Mouse (Mus musculus): Measurements from ENCODE around the gene Slc48a1. TPM values are rescaled to one million over a fixed set of nuclear protein-coding genes. Genes with fewer than 3 reads are reported as not detected.

Gene Slc48a1
- total RNA-seq, 2 experiments from 2014 or later, result 62.7 to 94.4 TPM

- ATAC-seq (replicated peaks; ENCODE audit: poor library complexity), result no peak
These were observed 1.3 kb downstream of the Slc48a1 start for GRCm38 (mm10) chr15:97779576-97779975.

- peak; percentile 21 for ATAC-seq (replicated peaks; ENCODE audit: poor library complexity)
These were observed 2.3 kb downstream of the Slc48a1 start for GRCm38 (mm10) chr15:97780611-97781031.

GRCm38 (mm10) chr15:97781961-97782748 is 3.8 kb downstream of the Slc48a1 start:
- no peak for ATAC-seq (replicated peaks; ENCODE audit: poor library complexity)

- peak; percentile 45 for ATAC-seq (replicated peaks; ENCODE audit: poor library complexity)
These were observed 4.4 kb downstream of the Slc48a1 start for GRCm38 (mm10) chr15:97782749-97783105.

- peak; percentile 58 for ATAC-seq (replicated peaks; ENCODE audit: poor library complexity)
These were observed 5.8 kb downstream of the Slc48a1 start for GRCm38 (mm10) chr15:97784092-97784559.

GRCm38 (mm10) chr15:97784561-97785161 is 6.3 kb downstream of the Slc48a1 start:
- no peak for ATAC-seq (replicated peaks; ENCODE audit: poor library complexity)

- peak; percentile 49 for ATAC-seq (replicated peaks; ENCODE audit: poor library complexity)
These were observed 7.6 kb downstream of the Slc48a1 start for GRCm38 (mm10) chr15:97785731-97786411.

GRCm38 (mm10) chr15:97786412-97787112 is 8.2 kb downstream of the Slc48a1 start:
- ATAC-seq (replicated peaks; ENCODE audit: poor library complexity), result peak; percentile 16

GRCm38 (mm10) chr15:97787148-97787798 is 9.0 kb downstream of the Slc48a1 start:
- ATAC-seq (replicated peaks; ENCODE audit: poor library complexity), result no peak

- peak; percentile 5 for ATAC-seq (replicated peaks; ENCODE audit: poor library complexity)
These were observed 9.7 kb downstream of the Slc48a1 start for GRCm38 (mm10) chr15:97787799-97788667.

- no peak for ATAC-seq (replicated peaks; ENCODE audit: poor library complexity)
These were observed 10.5 kb downstream of the Slc48a1 start for GRCm38 (mm10) chr15:97788821-97789220.

- 0 out of 2 replicates have a peak, but pooled peaks have one; percentile 18 for ATAC-seq (replicated peaks; ENCODE audit: poor library complexity)
These were observed 11.6 kb downstream of the Slc48a1 start for GRCm38 (mm10) chr15:97789761-97790505.

- ATAC-seq (replicated peaks; ENCODE audit: poor library complexity), result no peak
These were observed 12.9 kb downstream of the Slc48a1 start for GRCm38 (mm10) chr15:97791126-97791700.

GRCm38 (mm10) chr15:97793386-97794153 is 15.2 kb downstream of the Slc48a1 start:
- no peak for ATAC-seq (replicated peaks; ENCODE audit: poor library complexity)

- ATAC-seq (replicated peaks; ENCODE audit: poor library complexity), result peak; percentile 24; the same call in 1 of the 2 replicates
These were observed 15.9 kb downstream of the Slc48a1 start for GRCm38 (mm10) chr15:97794268-97794667.

GRCm38 (mm10) chr15:97795559-97796235 is 17.4 kb downstream of the Slc48a1 start:
- no peak for ATAC-seq (replicated peaks; ENCODE audit: poor library complexity)

GRCm38 (mm10) chr15:97796674-97797310 is 18.5 kb downstream of the Slc48a1 start:
- ATAC-seq (replicated peaks; ENCODE audit: poor library complexity), result no peak

Data from megakaryocyte progenitor cell, adult 5-6 weeks (primary cell).